Mouse (Mus musculus): ENCODE data around the gene Zeb2. TPM values are rescaled to one million over a fixed set of nuclear protein-coding genes. Genes with fewer than 3 reads are reported as not detected.

The Zeb2 gene
- 43.2 TPM for polyA plus RNA-seq (2015; fragmentation: Illumina TruSeq; extraction: RNeasy Lipid Tissue Mini Kit (QIAGEN cat#74804); ENCODE audit: insufficient read depth, low replicate concordance)

GRCm38 (mm10) chr2:45117087-45117561 lies at the start of gene Zeb2:
Gene Zeb2, minus strand, starts transcription at chr2:45117395.

Other genes with a start within 250 kb of the Zeb2 start
- gene Gtdc1, start 189.7 kb downstream of the Zeb2 start, polyA plus RNA-seq (2015; fragmentation: Illumina TruSeq; extraction: RNeasy Lipid Tissue Mini Kit (QIAGEN cat#74804); ENCODE audit: insufficient read depth, low replicate concordance) = 36.5 TPM

All from spleen, adult 10 weeks (tissue).